Mouse (Mus musculus): ENCODE measurements around the gene Kank2.

- no peak for TF ChIP-seq CTCF (IDR thresholded peaks at IDR 0.05; ENCODE audit: low read depth)
- TF ChIP-seq EP300 (IDR thresholded peaks at IDR 0.05; ENCODE audit: low read depth): no peak
Measured at GRCm38 (mm10) chr9:21754516-21755321, 43.8 kb downstream of the Kank2 start.
